Mouse (Mus musculus) heart, adult 18-20 months (tissue): ENCODE results near the gene Rpl6. TPM values are rescaled to one million over a fixed set of nuclear protein-coding genes. Genes with fewer than 3 reads are reported as not detected.
A peak's percentile ranks its signal among the peaks of the same experiment; 100 is the strongest.
"Not testable (repeated sequence)": the region's sequence is repeated elsewhere in the genome, so short reads cannot be mapped to it uniquely, and the experiment has no call there.

ENCODE experiments used
- DNase-seq, 2 experiments: peaks; one replicate each; pipeline ENCODE4 v3.0.0; 2021 to 2022; ENCODE audit warnings: mixed read lengths in 1 of 2
- total RNA-seq, 2 experiments: library from RNA; stranded (reverse); gene quantifications; 2 replicates each; pipeline ENCODE4 v1.2.3; 2021

Rpl6 gene
- total RNA-seq, 2 experiments from 2014 or later: 479 to 585 TPM

- DNase-seq: no peak
Observed at GRCm38 (mm10) chr5:121196764-121197163, 7.5 kb upstream of the Rpl6 start.

- no peak for DNase-seq
Observed at GRCm38 (mm10) chr5:121197337-121197736, 6.9 kb upstream of the Rpl6 start.

DNA sequence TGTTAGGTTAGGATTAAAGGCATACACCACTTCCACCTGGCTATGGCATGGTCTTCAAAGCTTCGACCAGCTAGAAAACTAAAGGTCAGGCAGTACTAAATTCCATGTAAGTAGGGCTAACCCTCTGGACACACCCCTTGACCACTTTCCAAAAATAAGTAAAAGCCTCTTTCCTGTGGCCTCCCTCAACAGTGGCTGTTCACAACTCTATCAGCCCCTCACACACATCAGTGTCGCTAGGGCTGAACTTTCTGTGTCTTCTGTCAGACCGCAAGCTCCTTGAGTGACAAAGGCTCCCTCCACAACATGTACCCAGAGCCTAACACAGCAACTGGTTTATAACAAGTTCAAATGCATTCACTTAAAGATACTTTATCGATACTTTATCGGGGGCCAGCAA, 5.9 kb upstream of the Rpl6 start:
- DNase-seq: no peak

GRCm38 (mm10) chr5:121201739-121202138, 2.5 kb upstream of the Rpl6 start:
- DNase-seq: no peak

DNA sequence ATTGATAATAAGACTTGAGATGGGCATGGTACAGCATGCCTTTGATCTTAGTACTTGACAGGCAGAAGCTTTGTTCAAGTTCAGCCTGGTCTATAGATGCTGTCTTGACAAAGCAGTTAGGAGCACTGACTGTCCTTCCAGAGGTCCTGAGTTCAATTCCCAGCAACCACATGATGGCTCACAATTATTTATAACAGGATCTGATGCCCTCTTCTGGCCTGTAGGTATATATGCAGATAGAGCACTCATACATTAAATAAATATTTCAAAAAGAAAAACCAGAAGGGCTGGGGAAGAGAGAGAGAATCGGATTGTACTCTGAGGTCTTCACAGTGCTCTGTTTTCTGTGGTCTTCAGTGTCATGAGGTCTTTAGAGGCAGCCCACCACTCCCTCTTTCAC, 1.8 kb upstream of the Rpl6 start:
- no peak for DNase-seq

- not testable (repeated sequence) for DNase-seq
Observed at GRCm38 (mm10) chr5:121205537-121206130, 1.4 kb downstream of the Rpl6 start.

- DNase-seq: no peak
Observed at GRCm38 (mm10) chr5:121206540-121206939, 2.3 kb downstream of the Rpl6 start.

DNA sequence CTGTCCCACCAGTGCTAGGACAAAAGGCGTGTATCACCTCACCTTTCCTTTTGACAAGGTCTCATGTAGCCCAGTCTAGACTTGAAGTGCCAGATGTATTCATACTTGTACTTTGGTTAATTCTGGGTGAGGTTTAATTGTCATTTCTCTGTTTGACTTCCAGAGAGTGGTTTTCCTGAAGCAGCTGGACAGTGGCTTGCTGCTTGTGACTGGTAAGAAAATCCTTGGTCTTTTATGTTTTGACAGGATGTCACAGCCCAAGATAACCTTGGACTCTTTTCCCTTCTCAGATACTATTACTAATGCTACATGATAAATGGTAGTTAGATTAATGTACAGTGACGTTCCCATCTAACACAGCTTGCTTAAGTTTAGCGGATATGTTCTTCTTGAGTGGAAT, 2.7 kb downstream of the Rpl6 start:
- no peak for DNase-seq

DNA sequence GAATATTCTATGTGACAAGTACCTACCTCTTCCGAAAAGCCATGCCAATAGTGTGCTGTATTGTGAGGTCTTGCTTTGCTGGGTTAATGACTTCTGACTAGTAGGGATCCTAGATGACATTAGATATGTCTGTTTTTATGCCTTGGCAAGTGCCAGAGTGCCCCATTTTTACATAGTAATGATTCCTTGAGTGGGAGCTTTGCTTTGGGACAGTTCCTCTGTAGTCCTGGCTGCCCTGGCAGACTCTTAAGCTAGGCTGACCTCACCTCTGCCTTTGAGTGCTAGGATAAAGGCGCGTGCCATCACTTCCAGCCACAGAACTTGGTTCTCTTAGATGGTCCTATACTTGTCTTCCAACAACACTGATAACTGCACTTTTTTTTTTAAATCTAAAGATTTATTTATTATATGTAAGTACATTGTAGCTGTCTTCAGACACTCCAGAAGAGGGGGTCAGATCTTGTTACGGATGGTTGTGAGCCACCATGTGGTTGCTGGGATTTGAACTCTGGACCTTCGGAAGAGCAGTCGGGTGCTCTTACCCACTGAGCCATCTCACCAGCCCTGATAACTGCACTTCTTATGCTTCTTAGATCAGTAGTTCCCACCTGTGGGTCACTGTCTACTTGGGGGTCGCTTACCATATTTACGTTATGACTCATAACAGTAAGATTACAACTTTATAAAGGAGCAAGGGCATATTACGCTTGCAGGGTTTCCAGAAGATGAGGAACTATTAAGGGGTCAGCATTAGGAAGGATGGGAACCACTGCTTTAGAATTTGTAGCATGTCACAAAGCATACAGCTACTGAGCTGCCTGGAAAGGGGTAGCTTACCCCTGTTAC, 5.7 kb downstream of the Rpl6 start:
- DNase-seq: no peak

DNA sequence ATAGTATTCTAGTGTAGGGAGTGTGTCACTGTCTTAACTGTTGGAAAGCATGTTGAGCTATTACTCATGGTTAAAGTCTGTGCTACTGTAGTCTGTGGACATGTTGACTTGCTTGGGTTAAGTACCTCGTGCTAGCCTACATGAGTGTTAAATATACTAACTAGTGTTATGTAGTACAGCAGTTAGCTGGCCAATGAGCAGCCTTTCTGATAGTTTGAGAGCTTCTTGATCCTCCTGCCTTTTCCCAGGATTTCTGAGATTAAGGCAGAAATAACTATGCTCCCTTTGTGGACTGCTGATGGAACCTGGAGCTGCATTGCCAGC, 6.3 kb downstream of the Rpl6 start:
- no peak for DNase-seq

DNA sequence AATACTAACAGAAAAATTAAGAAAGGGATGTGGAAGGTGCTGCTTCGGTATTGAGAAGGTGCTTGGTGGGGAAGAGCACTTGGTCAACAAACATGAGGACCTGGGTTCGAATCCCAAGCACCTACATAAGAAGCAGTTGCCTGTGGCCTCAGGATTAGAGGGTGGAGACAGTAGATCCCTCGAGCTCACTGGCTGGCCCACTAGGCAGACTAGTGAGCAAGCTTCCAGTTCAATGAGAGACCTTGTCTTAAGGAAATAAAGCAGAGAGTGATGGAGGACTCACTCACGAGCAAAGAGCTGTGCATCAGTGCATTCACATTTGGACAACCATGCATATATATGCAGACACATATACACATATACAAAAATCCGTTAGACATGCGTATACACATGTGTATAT, 7.8 kb downstream of the Rpl6 start:
- no peak for DNase-seq

GRCm38 (mm10) chr5:121214707-121215106, 10.4 kb downstream of the Rpl6 start:
- no peak for DNase-seq

- DNase-seq: peak; percentile 41 to 80
Observed at GRCm38 (mm10) chr5:121215380-121216125, 11.3 kb downstream of the Rpl6 start.

DNA sequence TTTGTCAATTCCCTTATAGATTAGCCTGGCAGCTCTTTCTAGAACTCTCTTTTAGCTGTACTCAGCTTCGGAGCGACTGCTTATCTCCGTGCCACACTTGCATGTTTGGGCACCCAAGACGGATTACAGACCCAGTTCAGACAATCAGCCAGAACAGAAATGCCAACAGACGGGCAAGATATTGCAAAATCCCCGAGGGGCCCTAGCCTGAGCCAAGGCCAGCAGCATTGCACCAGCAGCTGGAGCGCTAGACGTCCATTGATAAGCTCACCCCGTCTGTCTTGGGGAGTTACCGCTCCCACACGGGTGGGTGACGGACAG, 11.8 kb downstream of the Rpl6 start:
- DNase-seq: peak in 1 of 2 experiments; percentile 16

GRCm38 (mm10) chr5:121216584-121217312, 12.5 kb downstream of the Rpl6 start:
- not testable (repeated sequence) for DNase-seq

DNA sequence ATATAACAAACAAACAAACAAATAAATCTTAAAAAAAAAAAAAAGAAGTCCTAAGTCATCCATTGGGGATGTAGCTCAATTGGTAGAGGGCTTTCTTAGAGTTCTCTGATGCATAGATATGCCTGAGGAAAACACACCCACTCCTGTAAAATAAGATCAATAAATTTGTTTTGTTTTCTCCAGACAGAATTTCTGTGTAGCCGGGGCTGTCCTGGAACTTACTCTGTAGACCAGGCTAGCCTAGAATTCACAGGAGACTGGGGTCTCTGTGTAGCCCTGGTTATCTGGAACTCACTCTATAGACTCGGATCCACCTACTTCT, 13.0 kb downstream of the Rpl6 start:
- DNase-seq: no peak

DNA sequence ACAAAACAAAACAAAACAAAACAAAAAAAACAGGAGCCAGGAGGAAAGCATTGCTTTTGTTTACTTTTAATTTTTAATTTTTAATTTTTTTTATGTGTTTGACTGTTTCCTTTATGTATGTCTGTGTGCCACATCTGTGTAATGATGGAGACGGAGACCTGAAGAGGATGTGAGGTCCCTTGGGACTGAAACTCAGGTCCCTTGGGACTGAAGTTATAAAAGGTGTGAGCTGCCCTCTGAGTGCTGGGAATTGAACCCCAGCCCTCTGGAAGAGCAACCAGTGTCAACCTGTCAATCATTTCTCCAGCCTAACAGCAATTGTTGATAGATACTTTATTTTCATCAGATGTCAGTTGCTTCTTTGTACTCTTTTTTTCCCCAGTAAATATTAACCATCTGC, 14.9 kb downstream of the Rpl6 start:
- no peak for DNase-seq

- peak; percentile 96 to 99 for DNase-seq
Observed at GRCm38 (mm10) chr5:121219980-121220731, 15.9 kb downstream of the Rpl6 start, which contains the start of gene Hectd4. Gene Hectd4, plus strand, starts transcription at chr5:121220219.

- DNase-seq: peak; percentile 18 to 56
Observed at GRCm38 (mm10) chr5:121220732-121221301, 16.5 kb downstream of the Rpl6 start.

GRCm38 (mm10) chr5:121221328-121221850, 17.1 kb downstream of the Rpl6 start:
- no peak for DNase-seq

GRCm38 (mm10) chr5:121224020-121224419, 19.7 kb downstream of the Rpl6 start:
- not testable (repeated sequence) for DNase-seq
